Mouse (Mus musculus) CH12.LX (cell line): ENCODE data around the gene V1rd19. TPM values are rescaled to one million over a fixed set of nuclear protein-coding genes. Genes with fewer than 3 reads are reported as not detected.
"Not testable (repeated sequence)": the region's sequence is repeated elsewhere in the genome, so short reads cannot be mapped to it uniquely, and the experiment has no call there.

Source experiments
- DNase-seq: peaks from one replicate; pipeline ENCODE4 v3.0.0-alpha.2; 2013; ENCODE audit errors: extremely low read depth
- H3K27ac ChIP-seq: 2 replicates; pipeline ENCODE4 v1.5.1; 2012; ENCODE audit warnings: low read depth, mild to moderate bottlenecking, control low read depth, moderate library complexity; ENCODE audit not compliant: insufficient read depth
- H3K27me3 ChIP-seq: replicated peaks from 2 replicates; pipeline ENCODE3; 2012; ENCODE audit warnings: inconsistent platforms
- H3K36me3 ChIP-seq, 2 experiments: replicated peaks in 1 of 2; 2 replicates each; pipeline versions ENCODE3 to v1.6.1; 2012; ENCODE audit warnings: inconsistent platforms in 1 of 2, low read length in 1 of 2, mild to moderate bottlenecking in 1 of 2, mixed read lengths in 1 of 2, moderate library complexity in 1 of 2; ENCODE audit not compliant: control insufficient read depth in 1 of 2, insufficient read depth in 1 of 2
- H3K4me1 ChIP-seq, 2 experiments: 2 replicates each; pipeline ENCODE4 v1.6.1; 2012; ENCODE audit warnings: inconsistent platforms in 1 of 2, moderate library complexity in 1 of 2; ENCODE audit not compliant: insufficient read depth in 2 of 2, control insufficient read depth in 1 of 2
- H3K4me2 ChIP-seq: 2 replicates; pipeline ENCODE4 v1.6.1; 2012; ENCODE audit warnings: low read depth, mild to moderate bottlenecking, control low read depth; ENCODE audit not compliant: poor library complexity, insufficient read depth, severe bottlenecking
- H3K4me3 ChIP-seq, 3 experiments: fragments of 150-350 bp in 1 of 3; sonication (generic) in 1 of 3; replicated peaks in 1 of 3; 2 replicates each; pipeline versions ENCODE3 to v1.5.1; 2011 to 2012; ENCODE audit warnings: low read depth in 2 of 3, low read length in 2 of 3, mild to moderate bottlenecking in 2 of 3, moderate library complexity in 2 of 3, control low read depth in 1 of 3, improper control_type of control experiment in 1 of 3, inconsistent platforms in 1 of 3, mixed read lengths in 1 of 3; ENCODE audit not compliant: poor library complexity in 1 of 3
- H3K79me2 ChIP-seq: replicated peaks from 2 replicates; pipeline ENCODE4 v1.6.1; 2012; ENCODE audit warnings: mild to moderate bottlenecking, moderate library complexity; ENCODE audit not compliant: control insufficient read depth, poor library complexity, insufficient read depth, severe bottlenecking; ENCODE audit errors: extremely low read depth
- H3K9ac ChIP-seq: 2 replicates; pipeline ENCODE4 v1.6.1; 2012; ENCODE audit warnings: low read depth, mild to moderate bottlenecking, control low read depth, moderate library complexity; ENCODE audit not compliant: insufficient read depth
- H3K9me3 ChIP-seq: replicated peaks from 2 replicates; pipeline ENCODE3; 2012; ENCODE audit warnings: low read length, inconsistent platforms, mixed read lengths
- BHLHE40 ChIP-seq: IDR thresholded peaks from 2 replicates; pipeline ENCODE4 v1.6.1; 2011; ENCODE audit warnings: mild to moderate bottlenecking, low read depth, low read length, improper control_type of control experiment
- CTCF ChIP-seq, 2 experiments: IDR thresholded peaks in 1 of 2; conservative IDR thresholded peaks in 1 of 2; 2 replicates each; pipeline ENCODE4 v1.5.1; 2011 to 2012; ENCODE audit warnings: low read depth in 2 of 2, low read length in 2 of 2, improper control_type of control experiment in 1 of 2, inconsistent platforms in 1 of 2, mild to moderate bottlenecking in 1 of 2, moderate library complexity in 1 of 2
- EP300 ChIP-seq: IDR thresholded peaks from 2 replicates; pipeline ENCODE4 v1.6.1; 2011; ENCODE audit warnings: low read length, improper control_type of control experiment
- MYC ChIP-seq: IDR thresholded peaks from 2 replicates; pipeline ENCODE4 v1.6.1; 2011; ENCODE audit warnings: low read depth, mild to moderate bottlenecking, improper control_type of control experiment, low read length
- NELFE ChIP-seq: IDR thresholded peaks from 2 replicates; pipeline ENCODE4 v1.6.1; 2011; ENCODE audit warnings: low read depth, low read length, improper control_type of control experiment
- RAD21 ChIP-seq: IDR thresholded peaks from 2 replicates; pipeline ENCODE4 v1.6.1; 2011; ENCODE audit warnings: low read depth, mild to moderate bottlenecking, low read length, improper control_type of control experiment, moderate library complexity
- RCOR1 ChIP-seq: conservative IDR thresholded peaks from 2 replicates; pipeline ENCODE4 v1.6.1; 2012; ENCODE audit warnings: low read depth, mild to moderate bottlenecking, inconsistent platforms, low read length, improper control_type of control experiment
- SIN3A ChIP-seq: IDR thresholded peaks from 2 replicates; pipeline ENCODE4 v1.6.1; 2012; ENCODE audit warnings: low read length, improper control_type of control experiment, inconsistent platforms
- SMC3 ChIP-seq: IDR thresholded peaks from 2 replicates; pipeline ENCODE4 v1.6.1; 2011; ENCODE audit warnings: low read depth, low read length, improper control_type of control experiment
- dilution Hi-C: fragments of 300-500 bp; cut with MboI; formaldehyde crosslinking; loops from 2 replicates; pipeline ENCODE4 v1.14.3; 2020; ENCODE audit warnings: low sequenced_read_pairs; ENCODE audit not compliant: extremely low pct_unique_long_range_greater_than_20kb, extremely low pct_ligation_motif_present
- in situ Hi-C: fragments of 300-500 bp; cut with MboI; formaldehyde crosslinking; loops from 3 replicates; pipeline ENCODE4 v1.14.3; 2019; ENCODE audit warnings: low sequenced_read_pairs, low pct_ligation_motif_present, low pct_unique_long_range_greater_than_20kb, mixed read lengths
- polyA plus RNA-seq: library from polyadenylated mRNA; unstranded; fragments of >175 nt; gene quantifications from 2 replicates; pipeline ENCODE4 v1.2.1, GENCODE M21; 2012; ENCODE audit warnings: low read depth; ENCODE audit not compliant: insufficient read length
- total RNA-seq, 2 experiments: library from RNA; depleted of rRNA; stranded (reverse); fragments of 300-350 nt in 1 of 2; fragments of >200 nt in 1 of 2; gene quantifications; 2 replicates each; pipeline ENCODE4 v1.2.3; 2012 to 2014

The V1rd19 gene
- total RNA-seq (2012; rRNA removed) (not detected in 2 replicates), total RNA-seq (2014; rRNA removed) (not detected in 2 replicates), polyA plus RNA-seq (not detected in 2 replicates)

- in situ Hi-C loops (no loop called here), dilution Hi-C loops (no loop called here)
- Histone ChIP-seq H3K79me2 (no peaks in the 10 kb centered on the region), H3K4me1 (no peaks in the 10 kb centered on the region)
- no peak for DNase-seq
- TF ChIP-seq RCOR1 (no peak), RAD21 (no peak), NELFE (no peak), MYC (no peak), BHLHE40 (no peak), EP300 (no peak), SIN3A (no peak)
- TF ChIP-seq, all 38 proteins: peak for 0
- Histone ChIP-seq H3K9ac (no peak within 1 kb of the TSS), H3K4me3 (no peak within 1 kb of the TSS), H3K36me3 (no peaks in the 10 kb centered on the region), H3K4me2 (no peak within 1 kb of the TSS), H3K27me3 (peaks cover 61% of the 10 kb centered on the region), H3K9me3 (no peaks in the 10 kb centered on the region), H3K27ac (no peak within 1 kb of the TSS)
These were observed at the start of gene V1rd19 for GRCm38 (mm10) chr7:24001391-24001790. TSS of gene V1rd19 (plus strand) at chr7:24001691.

- in situ Hi-C loops, result loop anchor here (25.0 kb wide), 1 partner anchor 419 kb away; the partner anchor contains the start of gene Smg9
These were observed 33.4 kb upstream of the V1rd19 start for GRCm38 (mm10) chr7:23968044-23968443.

GRCm38 (mm10) chr7:23974315-23974714 lies 27.2 kb upstream of the V1rd19 start, which contains the start of gene Vmn1r181:
TSS of gene Vmn1r181 (plus strand) at chr7:23974615.
- H3K27ac ChIP-seq, H3K9me3 ChIP-seq, H3K36me3 ChIP-seq, dilution Hi-C loops, H3K79me2 ChIP-seq, H3K4me2 ChIP-seq, H3K4me1 ChIP-seq, DNase-seq, H3K4me3 ChIP-seq, H3K9ac ChIP-seq: not testable (repeated sequence)
- in situ Hi-C loops, result loop anchor here (25.0 kb wide), 1 partner anchor 413 kb away; the partner anchor contains the start of gene Smg9
- peaks cover 52% of the 10 kb centered on the region for H3K27me3 ChIP-seq

More at GRCm38 (mm10) chr7:23968044-23968443, 33.4 kb upstream of the V1rd19 start:
- H3K27ac ChIP-seq, H3K4me2 ChIP-seq, H3K79me2 ChIP-seq, H3K4me1 ChIP-seq, dilution Hi-C loops, H3K9me3 ChIP-seq: not testable (repeated sequence)
- TF ChIP-seq RAD21, result peak; percentile 45
- TF ChIP-seq SMC3, result peak; percentile 46
- peak in 1 of 2 experiments; percentile 57; a peak in 2 of 4 replicates for TF ChIP-seq CTCF (conservative IDR thresholded peaks at IDR 0.05 in 1 of 2, IDR thresholded peaks at IDR 0.05 in 1 of 2; ENCODE audit: low read depth in 2 of 2, low read length in 2 of 2)
- TF ChIP-seq, all 38 proteins: peak for 3; not testable (repeated sequence) for 35
- H3K9ac ChIP-seq, H3K4me3 ChIP-seq, H3K36me3 ChIP-seq: not testable (repeated sequence)
- peaks cover 40% of the 10 kb centered on the region for H3K27me3 ChIP-seq
- peak; percentile 3 for DNase-seq
